Mouse (Mus musculus) hindbrain, postnatal 0 days (tissue): ENCODE measurements at regions not wholly inside any gene's neighbourhood (a gene's known extent, or its start where the extent isn't known, plus 50 kb on each side); places are given as distances from the start of the nearest gene placed in this dataset.

Source experiments
- ATAC-seq: fragments of 200-750 bp; cut with Nextera tagmentation; 2 replicates; pipeline ENCODE4 v1.8.0; 2017; ENCODE audit warnings: mild to moderate bottlenecking, moderate TSS enrichment, moderate library complexity
- DNase-seq: peaks from one replicate; pipeline ENCODE4 v3.0.0-alpha.2; 2015; ENCODE audit warnings: low spot score
- H3K27ac ChIP-seq: fragments of 300-500 bp; sonication (generic); 2 replicates; pipeline ENCODE4 v1.5.1; 2014; ENCODE audit warnings: mild to moderate bottlenecking
- H3K27me3 ChIP-seq: fragments of 300-500 bp; sonication (generic); 2 replicates; pipeline ENCODE4 v1.6.1; 2014; ENCODE audit warnings: low read length, mixed read lengths; ENCODE audit not compliant: insufficient read depth
- H3K36me3 ChIP-seq: fragments of 300-500 bp; sonication (generic); 2 replicates; pipeline ENCODE4 v1.6.1; 2014; ENCODE audit warnings: low read length, mixed read lengths; ENCODE audit not compliant: insufficient read depth
- H3K4me1 ChIP-seq: fragments of 300-500 bp; sonication (generic); 2 replicates; pipeline ENCODE4 v1.6.1; 2014; ENCODE audit warnings: antibody characterized with exemption, low read length, mixed read lengths; ENCODE audit not compliant: insufficient read depth
- H3K4me2 ChIP-seq: fragments of 300-500 bp; sonication (generic); 2 replicates; pipeline ENCODE4 v1.6.1; 2014; ENCODE audit warnings: low read depth, mild to moderate bottlenecking, low read length, moderate library complexity, mixed read lengths
- H3K4me3 ChIP-seq: fragments of 300-500 bp; sonication (generic); 2 replicates; pipeline ENCODE4 v1.5.1; 2014; ENCODE audit warnings: low read length
- H3K9ac ChIP-seq: fragments of 300-500 bp; sonication (generic); replicated peaks from 2 replicates; pipeline ENCODE4 v1.6.1; 2014; ENCODE audit warnings: mild to moderate bottlenecking, low read length, moderate library complexity, mixed read lengths
- H3K9me3 ChIP-seq: fragments of 300-500 bp; sonication (generic); 2 replicates; pipeline ENCODE4 v1.6.1; 2016; ENCODE audit warnings: low read length, mixed read lengths
- CTCF ChIP-seq: IDR thresholded peaks from 2 replicates; pipeline ENCODE4 v1.5.1; 2016; ENCODE audit warnings: antibody characterized with exemption, control low read depth, low read depth
- WGBS: fragments of 180-500 bp; shearing (Covaris S2); extraction: QIAGEN DNeasy Blood & Tissue Kit; methylation state at CpG from one replicate; pipeline ENCODE4 v1.1.7; 2014; 5-methylcytosine and 5-hydroxymethylcytosine counted together

GRCm38 (mm10) chr13:41705636-41706035 is 99.9 kb downstream of the Tmem170b start:
- Histone ChIP-seq H3K27ac (no peak overlapping the region), H3K4me1 (no peaks in the 10 kb centered on the region), H3K27me3 (no peaks in the 10 kb centered on the region), H3K4me3 (no peak overlapping the region), H3K9ac (no peak overlapping the region), H3K36me3 (no peaks in the 10 kb centered on the region), H3K9me3 (no peaks in the 10 kb centered on the region), H3K4me2 (no peak overlapping the region)
- DNase-seq (no peak), ATAC-seq (no peak)
- TF ChIP-seq CTCF = no peak
- 75% methylated on average over 4 of the region's 4 CpGs for WGBS

- Histone ChIP-seq H3K9ac (no peak overlapping the region), H3K4me1 (no peaks in the 10 kb centered on the region), H3K9me3 (no peaks in the 10 kb centered on the region), H3K4me3 (no peak overlapping the region), H3K36me3 (no peaks in the 10 kb centered on the region), H3K27me3 (no peaks in the 10 kb centered on the region), H3K4me2 (no peak overlapping the region), H3K27ac (no peak overlapping the region)
- TF ChIP-seq CTCF = no peak
- DNase-seq (no peak), ATAC-seq (no peak)
- WGBS = 88% methylated on average over 7 of the region's 7 CpGs
Observed at GRCm38 (mm10) chr13:41707811-41708210, 102.1 kb downstream of the Tmem170b start.

GRCm38 (mm10) chr13:41709071-41709470 is 103.4 kb downstream of the Tmem170b start:
- no peak overlapping the region for H3K9ac ChIP-seq
- DNase-seq = no peak
- WGBS = 75% methylated on average over 7 of the region's 7 CpGs
- no peak overlapping the region for H3K27ac ChIP-seq
- no peak for ATAC-seq
- no peaks in the 10 kb centered on the region for H3K9me3 ChIP-seq
- H3K27me3 ChIP-seq = no peaks in the 10 kb centered on the region
- no peak overlapping the region for H3K4me3 ChIP-seq
- H3K4me1 ChIP-seq = no peaks in the 10 kb centered on the region
- no peak overlapping the region for H3K4me2 ChIP-seq
- H3K36me3 ChIP-seq = no peaks in the 10 kb centered on the region
- TF ChIP-seq CTCF = no peak

- H3K4me3 ChIP-seq = no peak overlapping the region
- peak; percentile 85 for TF ChIP-seq CTCF
- no peak overlapping the region for H3K27ac ChIP-seq
- H3K9ac ChIP-seq = no peak overlapping the region
- no peaks in the 10 kb centered on the region for H3K9me3 ChIP-seq
- H3K27me3 ChIP-seq = no peaks in the 10 kb centered on the region
- H3K4me1 ChIP-seq = no peaks in the 10 kb centered on the region
- 31% methylated on average over 24 of the region's 24 CpGs for WGBS
- ATAC-seq (peak; percentile 86), DNase-seq (peak; percentile 97)
- H3K36me3 ChIP-seq = no peaks in the 10 kb centered on the region
- H3K4me2 ChIP-seq = no peak overlapping the region; the same call in 1 of the 2 replicates
Observed at GRCm38 (mm10) chr13:41709475-41710227, 103.9 kb downstream of the Tmem170b start.

- no peaks in the 10 kb centered on the region for H3K9me3 ChIP-seq
- H3K9ac ChIP-seq = no peak overlapping the region
- ATAC-seq (no peak), DNase-seq (no peak)
- no peak overlapping the region for H3K4me3 ChIP-seq
- H3K27ac ChIP-seq = no peak overlapping the region
- H3K4me1 ChIP-seq = no peaks in the 10 kb centered on the region
- WGBS = 80% methylated on average over 8 of the region's 8 CpGs
- no peaks in the 10 kb centered on the region for H3K27me3 ChIP-seq
- no peak for TF ChIP-seq CTCF
- no peaks in the 10 kb centered on the region for H3K36me3 ChIP-seq
- H3K4me2 ChIP-seq = no peak overlapping the region
Observed at GRCm38 (mm10) chr13:41712616-41713015, 106.9 kb downstream of the Tmem170b start.
